Mouse (Mus musculus) lung, postnatal 0 days (tissue): ENCODE measurements at regions not wholly inside any gene's neighbourhood (a gene's known extent, or its start where the extent isn't known, plus 50 kb on each side); places are given as distances from the start of the nearest gene placed in this dataset.

Experiments
- CTCF ChIP-seq: IDR thresholded peaks from 2 replicates; pipeline ENCODE4 v1.5.1; 2016; ENCODE audit warnings: antibody characterized with exemption, mild to moderate bottlenecking
- EP300 ChIP-seq: IDR thresholded peaks from 2 replicates; pipeline ENCODE4 v1.6.1; 2016; ENCODE audit warnings: antibody characterized with exemption, mild to moderate bottlenecking, control low read depth

- TF ChIP-seq CTCF: no peak
- TF ChIP-seq EP300: no peak
Observed at GRCm38 (mm10) chr3:49840448-49841156, 83.5 kb upstream of the Pcdh18 start.
